Mouse (Mus musculus) cerebellum, adult 8-10 months (tissue): ENCODE data around the gene Tmtc1.

Experiments used
- DNase-seq: peaks from one replicate; pipeline ENCODE4 v3.0.0; 2022

The Tmtc1 gene

DNA sequence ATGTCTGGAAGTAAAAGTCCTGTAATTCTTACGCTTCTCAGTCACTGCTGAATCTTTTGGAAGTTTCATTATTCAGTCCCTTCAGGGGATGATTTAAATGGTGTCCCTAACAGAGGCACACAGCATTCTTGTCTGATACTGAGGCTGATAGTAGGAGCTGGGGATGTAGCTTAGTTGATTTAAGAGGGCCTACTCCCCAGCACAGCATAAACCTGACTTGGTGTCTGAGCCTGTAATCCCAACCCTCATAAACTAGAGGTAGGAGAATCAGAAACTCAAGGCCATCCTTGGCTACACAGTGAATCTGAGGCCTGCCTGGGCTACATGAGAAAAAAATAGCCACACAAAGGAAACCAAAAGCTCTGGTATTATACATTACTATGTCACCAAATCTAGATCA, 77.6 kb downstream of the Tmtc1 start:
- DNase-seq = no peak

GRCm38 (mm10) chr6:148363162-148363561, 81.0 kb downstream of the Tmtc1 start:
- no peak for DNase-seq

DNA sequence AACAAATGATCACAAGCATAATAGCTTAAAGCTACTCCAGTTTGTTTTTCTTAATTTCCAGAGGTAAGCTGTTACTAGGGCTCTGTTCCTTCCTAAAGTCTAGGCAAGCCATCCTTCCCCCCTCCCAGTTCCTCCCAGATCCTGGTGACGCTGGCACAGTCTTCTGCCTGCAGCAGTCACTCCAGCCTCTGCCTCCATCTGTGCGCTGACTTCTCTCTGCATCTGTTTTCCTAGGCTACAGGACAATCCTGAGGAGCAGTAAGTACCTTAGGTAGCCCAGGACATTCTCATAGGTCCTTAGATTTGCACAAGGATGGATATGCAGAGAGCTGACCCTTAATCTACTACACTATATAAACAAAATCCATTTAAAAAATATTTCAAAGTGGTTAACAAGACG, 81.7 kb downstream of the Tmtc1 start:
- no peak for DNase-seq

DNA sequence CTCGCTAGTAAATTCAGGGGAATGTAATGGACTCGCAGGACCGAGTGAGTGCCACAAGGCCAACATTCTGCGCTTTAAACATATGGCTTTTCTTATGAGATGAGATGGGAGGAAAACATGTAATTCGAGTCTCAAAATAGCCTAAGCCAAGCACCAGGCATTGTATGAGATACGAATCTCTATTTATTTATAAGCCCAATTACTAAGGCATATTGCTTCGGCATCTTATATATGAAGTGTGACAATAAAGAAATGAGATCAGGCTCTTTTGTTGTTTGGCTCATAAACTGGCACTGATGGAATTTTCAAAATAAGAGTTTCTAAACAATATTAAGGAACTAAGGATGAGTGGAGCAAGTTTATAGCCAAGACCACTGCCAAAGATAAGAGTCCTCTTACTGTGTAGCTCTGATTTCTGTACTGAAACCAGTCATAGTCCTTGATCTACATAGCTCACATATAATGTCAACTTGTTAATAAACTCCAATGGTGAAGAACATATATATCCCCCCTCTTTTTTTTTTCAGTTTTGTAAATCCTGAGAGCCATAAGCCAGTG, 84.8 kb downstream of the Tmtc1 start:
- DNase-seq = no peak

DNA sequence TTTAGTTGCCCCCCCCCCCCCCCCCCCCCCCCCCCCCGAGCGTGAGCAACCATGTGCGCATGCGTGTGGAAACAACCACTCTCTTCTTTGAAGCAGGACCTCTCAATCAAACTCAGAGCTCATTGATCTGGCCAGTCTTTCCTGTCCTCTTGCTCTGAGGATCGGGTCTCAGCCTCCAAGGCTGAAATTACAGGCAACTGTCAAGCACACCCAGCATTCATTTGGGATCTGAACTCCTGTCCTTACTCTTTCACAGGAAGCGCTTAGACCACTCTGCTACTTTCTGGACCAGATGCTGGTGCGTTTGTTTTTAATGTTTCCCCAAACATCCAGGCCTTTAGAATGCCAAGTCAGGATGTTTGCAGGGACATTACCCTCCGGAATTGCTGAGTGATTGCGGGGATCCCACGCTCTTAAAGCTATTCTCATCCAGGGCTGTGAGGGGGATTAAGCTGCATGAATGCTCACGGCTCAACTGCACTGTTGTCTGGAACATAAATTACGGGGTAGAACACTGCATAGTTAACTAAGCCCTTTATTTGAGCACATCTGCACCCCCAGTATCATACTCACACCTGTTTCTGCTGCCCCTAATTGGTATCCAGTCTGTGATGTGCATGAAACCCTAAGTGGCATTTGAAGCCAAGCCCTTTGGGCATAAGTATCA, 85.5 kb downstream of the Tmtc1 start:
- DNase-seq = no peak

DNA sequence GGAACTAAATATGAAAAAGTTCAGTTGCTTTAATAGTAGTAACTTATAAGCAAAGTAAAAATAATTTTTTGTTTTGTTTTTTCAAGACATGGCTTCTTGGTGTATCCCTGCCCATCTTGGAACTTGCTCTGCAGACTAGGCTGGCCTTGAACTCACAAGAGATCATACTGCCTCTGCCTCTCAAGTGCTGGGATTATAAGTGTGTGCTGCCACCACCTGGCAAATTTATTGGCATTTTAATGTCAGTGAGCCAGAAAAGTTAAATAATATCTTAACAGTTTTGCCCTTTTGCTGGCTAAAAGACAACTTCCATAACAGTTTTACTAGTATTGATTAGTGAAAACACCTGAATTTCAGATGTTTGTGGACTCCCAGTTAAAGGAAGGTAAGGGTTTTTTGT, 88.0 kb downstream of the Tmtc1 start:
- DNase-seq = no peak

DNA sequence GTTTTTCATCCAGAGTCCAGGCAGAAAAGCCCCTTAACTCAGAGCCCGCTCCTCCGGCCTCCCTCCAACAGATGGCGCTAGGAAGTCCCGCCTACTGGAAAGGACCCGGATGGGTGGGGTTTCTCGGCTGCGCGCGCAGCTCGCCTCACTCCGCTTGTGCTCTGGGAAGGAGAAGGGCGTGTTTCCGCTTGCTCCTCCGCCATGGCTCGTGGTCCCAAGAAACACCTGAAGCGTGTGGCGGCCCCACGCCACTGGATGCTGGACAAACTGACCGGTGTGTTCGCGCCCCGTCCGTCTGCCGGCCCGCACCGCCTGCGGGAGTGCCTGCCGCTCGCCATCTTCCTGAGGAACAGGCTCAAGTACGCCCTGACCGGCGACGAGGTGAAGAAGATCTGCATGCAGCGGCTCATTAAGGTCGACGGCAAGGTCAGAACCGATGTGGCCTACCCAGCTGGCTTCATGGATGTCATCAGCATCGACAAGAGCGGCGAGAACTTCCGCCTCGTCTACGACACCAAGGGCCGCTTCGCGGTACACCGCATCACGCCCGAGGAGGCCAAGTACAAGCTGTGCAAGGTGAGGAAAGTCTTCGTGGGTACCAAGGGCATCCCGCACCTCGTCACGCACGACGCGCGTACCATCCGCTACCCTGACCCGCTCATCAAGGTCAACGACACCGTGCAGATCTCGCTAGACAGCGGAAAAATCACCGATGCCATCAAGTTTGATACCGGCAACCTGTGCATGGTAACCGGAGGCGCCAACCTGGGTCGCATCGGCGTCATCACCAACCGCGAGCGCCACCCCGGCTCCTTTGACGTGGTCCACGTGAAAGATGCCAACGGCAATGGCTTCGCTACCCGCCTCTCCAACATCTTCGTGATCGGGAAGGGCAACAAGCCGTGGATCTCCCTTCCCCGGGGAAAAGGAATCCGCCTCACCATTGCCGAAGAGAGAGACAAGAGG, 89.4 kb downstream of the Tmtc1 start:
- DNase-seq = peak; percentile 23

DNA sequence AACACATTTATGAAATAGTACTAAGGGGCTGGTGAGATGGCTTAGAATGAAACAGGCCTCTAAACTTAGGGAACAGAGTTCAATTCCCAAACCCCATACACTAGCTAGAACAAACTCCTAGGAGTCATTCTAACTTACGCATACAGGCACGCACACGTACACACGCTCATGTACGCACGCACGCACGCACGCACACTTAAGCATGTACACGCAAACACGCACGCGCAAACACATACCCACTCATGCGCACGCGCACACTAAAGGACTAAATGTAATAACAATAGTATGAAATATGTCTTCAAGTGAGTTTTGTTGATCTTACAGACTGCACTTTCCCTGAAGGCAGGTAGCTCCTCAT, 90.1 kb downstream of the Tmtc1 start:
- no peak for DNase-seq

DNA sequence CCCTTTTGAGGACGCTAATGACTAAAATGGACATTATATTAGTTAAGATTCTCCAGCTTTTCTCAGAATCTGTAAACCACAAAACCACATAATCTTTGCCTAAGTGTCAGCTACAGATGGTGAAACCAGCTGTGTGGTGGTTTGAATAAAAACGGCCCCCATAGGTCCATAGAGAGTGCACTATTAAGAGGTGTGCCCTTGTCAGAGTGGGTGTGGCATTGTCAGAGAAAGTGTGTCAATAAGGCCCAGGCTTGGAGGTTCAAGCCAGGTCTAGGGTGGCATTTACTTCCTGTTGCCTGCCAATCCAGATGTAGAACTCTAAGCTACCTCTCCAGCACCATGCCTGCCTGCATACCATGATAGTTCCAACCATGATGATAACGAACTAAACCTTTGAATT, 99.2 kb downstream of the Tmtc1 start:
- no peak for DNase-seq

DNA sequence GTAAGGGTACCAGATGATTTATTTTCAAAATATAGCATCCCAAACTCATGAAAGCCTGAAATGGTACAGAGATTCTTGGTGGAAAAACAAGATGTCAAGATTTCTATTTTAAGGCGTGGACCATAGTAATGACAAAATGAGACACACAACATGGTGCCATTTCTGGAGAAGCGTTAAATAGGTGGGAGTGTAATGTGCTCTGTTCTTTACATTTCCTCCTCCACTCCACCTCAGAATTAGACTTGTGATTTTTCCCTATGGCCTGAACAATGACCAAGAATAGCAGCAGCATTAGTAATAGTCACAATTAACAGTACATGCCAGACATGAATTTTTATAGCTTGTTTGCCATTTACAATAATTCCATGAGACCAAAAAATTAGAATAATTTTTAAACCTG, 102.0 kb downstream of the Tmtc1 start:
- DNase-seq = no peak

DNA sequence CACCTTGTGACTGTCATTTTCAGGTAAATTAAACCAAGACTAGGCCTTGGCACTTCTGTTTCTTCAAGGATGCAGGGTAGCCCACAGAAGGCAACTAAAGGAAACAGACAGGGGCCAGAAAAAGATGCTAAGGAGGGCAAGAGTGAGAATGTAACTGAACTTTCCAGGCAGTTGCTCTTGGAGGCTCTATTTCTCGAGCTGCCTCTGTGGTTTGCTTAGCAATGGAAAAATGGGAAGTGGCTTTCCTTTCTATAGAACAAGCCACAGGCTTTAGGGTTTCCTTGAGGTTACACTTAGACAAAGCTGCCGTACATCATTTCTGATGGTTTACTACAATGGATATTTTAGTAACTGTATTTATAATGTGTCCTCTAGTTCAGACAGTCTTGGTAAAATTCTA, 102.4 kb downstream of the Tmtc1 start:
- DNase-seq = no peak

DNA sequence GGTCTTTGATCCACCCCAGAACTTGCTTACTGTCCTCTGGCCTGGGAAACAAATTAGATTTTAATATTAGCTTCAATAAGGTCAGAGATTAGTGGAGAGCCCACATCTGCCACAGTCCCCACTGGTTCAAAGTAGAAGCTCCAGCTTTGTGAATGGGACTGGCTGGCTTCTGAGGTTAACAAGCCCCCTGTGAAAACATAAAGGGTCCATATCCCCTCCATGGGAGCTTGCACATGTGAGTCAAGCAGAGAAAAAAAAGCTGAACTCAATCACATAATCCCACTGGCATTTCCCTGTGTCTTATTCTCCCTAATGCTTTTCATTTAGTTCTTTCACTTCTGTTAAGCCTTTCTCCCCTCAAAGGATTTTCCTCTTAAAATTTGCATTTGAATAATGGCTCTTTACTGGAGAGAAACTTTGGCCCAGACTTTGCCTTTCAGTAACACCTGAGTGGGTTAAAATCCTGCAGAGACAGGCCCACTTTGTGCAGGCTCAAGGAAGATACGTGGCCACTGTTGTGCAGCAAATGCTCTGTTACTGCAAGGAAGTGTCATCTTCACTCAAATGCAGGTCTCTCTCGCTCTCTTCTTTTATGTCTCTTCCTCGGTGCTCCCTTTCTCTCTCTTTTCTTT, 105.7 kb downstream of the Tmtc1 start:
- DNase-seq = no peak

DNA sequence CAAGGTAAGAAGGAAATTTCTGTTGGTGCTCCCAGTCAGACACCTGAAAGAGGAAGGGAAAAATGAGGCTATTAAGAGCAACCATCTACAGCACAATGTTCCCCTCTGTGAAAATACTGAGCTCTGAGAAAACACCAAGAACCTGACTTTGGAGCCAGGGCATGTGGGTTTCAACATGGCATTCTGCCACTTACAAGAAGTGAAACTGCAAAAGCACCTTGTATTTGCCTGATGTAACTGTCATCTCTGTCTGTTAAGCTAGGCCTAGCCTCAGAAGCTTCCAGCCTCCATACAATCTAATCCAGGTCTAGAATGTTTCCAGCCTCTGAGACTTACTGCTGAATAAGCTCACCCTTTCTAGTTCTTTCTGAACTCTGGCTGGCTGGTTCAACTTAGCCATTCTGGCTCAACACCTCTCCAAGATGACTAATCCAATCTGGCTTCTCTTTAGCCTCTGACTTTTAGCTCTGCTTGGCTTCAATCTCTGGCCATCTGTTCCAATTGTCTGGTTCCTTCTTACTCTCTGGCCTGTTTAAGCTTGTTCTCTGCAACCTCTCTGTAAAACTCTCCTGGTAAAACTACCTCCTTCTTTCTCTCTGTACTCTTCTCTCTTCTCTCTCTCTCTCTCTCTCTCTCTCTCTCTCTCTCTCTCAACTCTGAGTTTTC, 107.8 kb downstream of the Tmtc1 start:
- no peak for DNase-seq

- no peak for DNase-seq
Measured at GRCm38 (mm10) chr6:148331916-148332315, 112.3 kb downstream of the Tmtc1 start.

- DNase-seq = no peak
Measured at GRCm38 (mm10) chr6:148329976-148330375, 114.2 kb downstream of the Tmtc1 start.

GRCm38 (mm10) chr6:148328928-148329327, 115.3 kb downstream of the Tmtc1 start:
- no peak for DNase-seq

- no peak for DNase-seq
Measured at GRCm38 (mm10) chr6:148328130-148328529, 116.1 kb downstream of the Tmtc1 start.

GRCm38 (mm10) chr6:148318736-148319135, 125.5 kb downstream of the Tmtc1 start:
- DNase-seq = no peak

DNA sequence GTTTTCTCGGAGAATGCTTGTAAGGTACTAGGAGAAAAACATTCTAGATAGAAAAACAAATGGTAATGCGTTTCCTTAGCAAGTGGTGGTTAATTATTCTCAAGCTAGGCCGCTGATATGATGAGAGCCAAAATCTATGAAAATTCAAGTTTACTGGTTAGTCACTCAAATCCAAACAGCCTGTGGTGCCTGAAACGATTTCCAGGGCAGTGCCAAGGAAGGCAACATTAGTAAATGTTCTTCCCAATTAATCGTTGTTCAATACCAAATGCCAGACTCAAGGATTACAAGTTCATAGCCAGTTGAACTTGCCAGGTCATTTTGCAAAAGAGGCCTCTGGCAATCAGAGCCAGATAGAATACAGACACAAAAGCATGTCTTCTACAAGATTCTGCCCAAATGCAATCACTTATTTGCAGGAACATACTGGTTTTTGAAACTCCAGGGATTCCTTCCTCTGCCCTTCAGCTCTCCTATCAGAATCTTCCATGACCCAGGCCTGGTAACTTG, 128.6 kb downstream of the Tmtc1 start:
- DNase-seq = no peak

GRCm38 (mm10) chr6:148315106-148315505, 129.1 kb downstream of the Tmtc1 start:
- DNase-seq = no peak

GRCm38 (mm10) chr6:148310981-148311380, 133.2 kb downstream of the Tmtc1 start:
- DNase-seq = no peak

DNA sequence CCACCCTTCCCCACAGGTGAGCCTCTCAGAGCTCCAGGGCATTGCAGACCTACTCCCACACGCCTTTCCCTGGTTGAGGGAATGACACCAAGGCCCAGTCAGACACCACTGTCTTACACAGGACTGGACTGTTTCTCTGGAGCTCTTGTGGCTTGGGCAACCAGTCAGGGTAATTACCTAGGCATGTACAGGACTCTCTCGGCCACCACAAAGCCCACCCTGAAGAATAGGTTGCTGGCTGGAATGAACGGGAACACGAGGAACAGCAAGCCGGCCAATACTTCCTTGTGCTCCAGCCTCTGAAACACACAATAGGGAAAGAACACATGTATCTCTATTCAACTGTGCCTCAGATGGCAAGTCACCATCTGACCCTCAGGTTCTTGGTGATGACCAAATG, 138.4 kb downstream of the Tmtc1 start:
- no peak for DNase-seq

- no peak for DNase-seq
Measured at GRCm38 (mm10) chr6:148305191-148305590, 139.0 kb downstream of the Tmtc1 start.
